Mouse (Mus musculus) R1 (cell line): ENCODE results near the gene Cep350.

Source experiments
- DNase-seq: peaks from one replicate; pipeline ENCODE4 v3.0.0-alpha.2; 2018; ENCODE audit warnings: low read depth, low spot score

The Cep350 gene

DNA sequence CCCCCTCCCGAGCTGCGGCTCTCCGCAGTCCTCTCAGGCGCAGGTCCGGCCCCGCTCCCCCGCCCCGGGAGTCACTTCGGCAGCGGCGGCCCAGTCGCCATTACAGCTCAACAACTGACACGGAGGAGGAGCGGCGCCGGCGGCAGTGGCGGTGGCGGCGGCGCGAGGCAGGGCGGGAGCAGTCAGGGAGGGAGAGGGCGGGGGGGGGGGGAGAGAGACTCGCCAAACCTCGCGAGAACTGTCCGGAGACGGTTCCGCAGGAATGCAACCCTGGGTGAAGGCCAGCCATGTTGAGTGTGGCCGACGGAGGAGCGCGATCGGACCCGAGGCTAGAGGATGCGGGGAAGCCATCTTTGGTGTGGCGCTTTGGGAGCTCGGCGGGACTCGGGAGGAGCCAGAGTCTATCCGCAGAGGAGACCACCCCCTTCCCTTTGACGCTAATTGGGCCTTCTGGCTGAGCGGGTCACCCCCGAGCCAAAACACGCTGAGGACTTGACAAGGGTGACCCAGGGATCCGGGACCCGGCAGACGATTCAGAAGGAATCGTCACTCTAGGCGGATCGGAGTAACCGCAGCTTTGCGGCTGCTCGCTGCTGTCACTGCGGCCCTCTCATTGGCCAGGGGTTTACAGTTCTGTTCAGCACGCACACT lies at the start of gene Cep350:
TSS of gene Cep350 (minus strand) at position 188 of the 651 bp plus-strand sequence.
- peak; percentile 98 for DNase-seq

DNA sequence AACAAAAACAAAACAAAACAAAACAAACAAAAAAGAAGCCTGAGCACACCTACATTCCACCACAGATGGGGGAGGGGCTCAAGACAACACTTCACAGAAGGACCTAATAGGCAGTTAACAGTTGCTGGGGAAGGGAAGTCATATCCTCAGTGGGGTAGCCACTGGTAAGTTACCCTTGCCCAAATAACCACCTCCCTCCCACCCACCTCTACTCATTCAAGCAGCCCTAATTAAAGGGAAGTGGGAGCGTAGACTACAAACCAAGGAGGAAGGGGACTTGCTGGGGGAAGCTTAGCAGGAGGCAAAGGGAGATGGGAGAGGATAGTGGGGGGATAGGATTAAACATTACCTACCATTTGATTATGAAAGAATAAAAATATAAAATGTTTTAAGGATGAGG lies 47.3 kb upstream of the Cep350 start:
- peak; percentile 23 for DNase-seq

DNA sequence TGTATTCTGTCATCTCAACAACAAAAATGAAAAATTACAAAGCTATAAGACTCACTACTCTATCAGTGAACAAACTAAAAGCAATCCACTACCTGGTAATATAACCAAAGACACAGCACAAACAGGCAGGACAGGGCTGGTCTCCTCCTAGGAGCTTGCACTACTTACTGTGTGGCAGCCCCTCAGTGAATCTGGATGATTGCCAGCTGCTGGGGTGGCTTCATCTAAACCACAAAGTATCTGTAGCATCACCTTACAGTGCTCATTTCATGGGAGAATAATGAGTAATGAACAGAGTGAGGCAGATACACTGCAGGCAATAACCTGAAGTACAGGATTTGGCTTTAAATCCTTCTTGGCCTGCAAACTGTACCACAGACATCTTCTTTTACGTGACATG lies 46.7 kb upstream of the Cep350 start:
- no peak for DNase-seq

DNA sequence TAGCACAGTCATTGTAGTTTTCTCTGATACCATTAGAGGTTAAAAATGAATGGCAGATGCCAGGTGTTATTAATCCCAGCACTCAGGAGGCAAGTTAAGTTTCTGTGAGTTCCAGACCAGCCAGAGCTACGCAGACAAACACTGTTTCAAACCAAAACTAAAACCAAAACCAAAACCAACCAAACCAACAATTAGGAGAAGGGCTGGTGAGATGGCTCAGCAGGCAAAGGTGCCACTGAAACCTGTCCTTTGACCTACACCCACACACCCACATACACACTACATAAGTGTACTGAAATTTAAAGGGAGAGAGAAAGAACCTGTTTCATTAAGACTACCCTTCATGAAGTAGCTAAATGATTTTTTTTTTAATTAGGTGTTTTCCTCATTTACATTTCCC lies 35.9 kb upstream of the Cep350 start:
- no peak for DNase-seq

DNA sequence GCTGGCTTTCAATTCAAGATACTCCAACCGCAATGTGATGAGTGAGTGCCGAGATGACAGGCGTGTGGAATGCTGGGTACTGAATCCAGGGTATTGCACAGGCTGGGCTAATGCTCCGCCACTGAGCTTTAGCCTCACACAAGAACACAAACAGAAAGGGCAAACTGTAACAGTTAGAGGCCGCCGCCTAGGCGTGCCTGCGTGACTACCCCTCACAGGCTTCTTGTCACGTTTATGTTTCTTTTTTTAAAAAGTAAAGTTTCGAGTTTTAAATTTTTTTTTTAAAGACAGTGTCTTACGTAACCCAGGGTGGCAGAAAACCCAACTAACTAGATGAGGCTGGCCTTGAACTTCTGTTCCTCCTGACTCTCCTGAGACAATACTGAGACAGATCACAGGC lies 32.9 kb upstream of the Cep350 start:
- DNase-seq, result no peak

DNA sequence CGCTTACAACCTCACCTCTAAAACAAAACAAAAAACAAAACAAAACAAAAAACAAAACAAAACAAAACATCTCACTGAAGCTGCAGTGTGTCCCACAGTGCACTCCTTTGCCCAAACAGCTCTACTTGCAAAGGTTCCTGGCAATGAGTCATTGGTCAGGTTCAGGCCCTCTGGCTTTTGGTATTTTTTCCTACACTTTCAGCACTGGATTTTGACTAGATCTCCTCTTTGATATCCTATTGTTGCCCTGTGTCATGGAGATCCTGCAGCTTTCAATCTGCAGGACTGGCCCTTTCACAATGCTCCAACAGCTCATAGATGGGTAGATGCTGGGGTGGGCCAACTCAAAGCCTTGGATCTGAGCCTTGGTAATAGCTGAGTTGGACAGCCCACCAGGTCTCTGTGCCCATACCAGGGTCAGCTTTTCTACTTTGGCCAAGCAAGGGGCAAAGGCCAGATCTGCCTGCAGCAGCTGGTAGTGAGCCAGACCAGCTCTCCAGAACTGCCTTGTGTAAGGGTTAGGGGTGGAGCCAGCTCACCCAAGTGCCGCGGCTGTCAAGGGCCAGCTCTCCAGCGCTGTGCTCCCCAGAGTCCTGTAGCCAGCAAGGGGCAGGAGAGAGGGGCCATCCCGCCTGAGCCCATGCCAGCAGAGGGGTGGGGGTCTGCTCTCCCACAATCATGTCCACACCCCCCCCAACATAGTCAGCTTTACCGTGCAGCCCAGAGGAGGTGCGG lies 30.3 kb upstream of the Cep350 start:
- no peak for DNase-seq

DNA sequence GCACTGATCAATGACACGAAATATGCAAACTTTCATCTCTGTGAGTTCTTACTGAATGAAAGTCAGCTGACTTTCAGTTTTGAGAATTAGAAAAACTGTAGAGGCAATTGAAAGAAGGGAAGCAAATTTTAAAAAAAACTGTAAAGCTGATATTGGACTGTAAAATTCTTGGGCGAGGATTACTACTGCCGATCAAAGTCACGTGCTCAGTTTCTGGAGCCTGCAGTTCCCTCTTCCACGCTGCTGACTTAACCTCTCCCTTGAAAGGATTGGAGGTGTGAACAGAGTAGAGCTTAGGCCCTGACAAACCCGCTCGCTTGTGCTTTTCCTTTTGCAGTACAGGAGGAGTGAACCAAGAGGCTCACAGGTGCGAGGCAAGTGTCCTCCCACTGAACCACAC lies 29.3 kb upstream of the Cep350 start:
- DNase-seq, result no peak

DNA sequence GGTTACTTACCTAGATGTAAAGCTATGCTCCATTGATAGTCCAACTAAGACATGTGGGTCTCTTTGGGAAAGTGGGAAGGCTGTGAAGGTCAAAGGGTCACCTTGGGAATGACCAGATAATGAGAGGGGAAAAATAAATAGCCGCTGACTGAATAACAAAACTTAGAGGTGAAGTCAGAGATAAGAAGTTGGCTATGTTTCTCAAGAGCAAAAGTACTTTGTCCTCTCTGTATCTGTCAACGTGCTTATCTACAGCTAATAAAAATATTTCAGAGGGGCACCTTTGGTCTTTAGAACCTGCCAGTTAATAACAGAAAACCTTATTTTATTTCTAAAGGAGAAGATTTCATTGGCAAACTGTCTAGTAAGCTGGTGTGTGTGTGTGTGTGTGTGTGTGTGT lies 22.6 kb upstream of the Cep350 start:
- no peak for DNase-seq

DNA sequence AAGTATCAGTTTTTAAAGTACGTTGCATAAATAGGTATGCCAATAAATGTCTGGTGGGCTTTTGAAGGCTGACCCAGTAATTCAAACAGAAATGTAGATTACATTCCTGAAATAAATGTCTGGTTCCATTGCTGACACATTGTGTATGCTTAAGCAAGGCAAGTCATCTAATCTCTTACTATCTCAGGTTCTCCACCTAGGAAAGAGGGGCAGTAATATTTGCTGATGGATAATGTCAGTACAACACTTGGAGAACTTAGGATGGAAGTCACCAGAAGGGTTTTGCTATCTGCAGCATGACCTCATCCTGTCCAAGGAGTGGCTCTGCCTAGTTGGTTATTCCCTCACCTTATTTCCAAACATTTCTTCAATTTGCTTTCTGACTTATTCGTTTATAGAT lies 21.5 kb upstream of the Cep350 start:
- DNase-seq, result no peak

DNA sequence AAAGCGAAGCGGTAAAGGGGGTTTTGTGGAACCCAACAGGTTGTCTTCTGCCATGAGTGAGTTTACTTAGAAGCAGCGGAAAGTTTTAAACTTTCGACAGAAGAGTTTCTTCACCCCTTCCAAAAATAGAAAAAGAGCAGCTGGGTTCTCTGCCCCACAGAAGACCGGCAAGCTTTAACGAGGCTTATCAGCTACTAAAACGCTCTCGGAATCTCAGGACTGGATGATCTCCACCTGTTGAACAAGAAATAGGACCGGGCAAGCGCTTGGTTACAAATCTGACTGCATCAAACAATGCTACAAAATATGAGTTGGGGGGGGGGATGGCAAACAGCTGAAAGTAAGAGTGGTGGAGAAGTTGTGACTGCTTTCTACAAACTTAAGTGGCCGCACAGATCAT lies 17.3 kb upstream of the Cep350 start:
- no peak for DNase-seq

DNA sequence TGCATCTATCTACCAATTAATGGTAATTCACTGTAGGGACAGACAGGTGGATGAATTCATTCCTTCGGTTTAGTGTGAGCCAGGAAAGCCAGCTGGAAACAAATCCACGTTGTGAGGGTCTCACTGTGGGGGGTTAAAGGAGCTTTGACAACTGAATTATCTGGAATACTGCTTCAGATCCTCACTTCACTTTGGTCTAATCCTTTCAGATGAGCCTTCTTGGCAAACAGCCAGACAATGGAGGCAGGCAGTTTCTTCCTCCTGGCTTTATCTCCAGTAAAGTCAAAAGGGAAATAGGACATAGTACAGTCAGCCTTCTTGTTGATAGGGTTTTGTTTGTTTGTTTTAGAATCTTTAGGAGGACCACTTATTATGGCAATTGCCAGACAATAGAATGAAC lies 16.3 kb upstream of the Cep350 start:
- DNase-seq, result no peak

DNA sequence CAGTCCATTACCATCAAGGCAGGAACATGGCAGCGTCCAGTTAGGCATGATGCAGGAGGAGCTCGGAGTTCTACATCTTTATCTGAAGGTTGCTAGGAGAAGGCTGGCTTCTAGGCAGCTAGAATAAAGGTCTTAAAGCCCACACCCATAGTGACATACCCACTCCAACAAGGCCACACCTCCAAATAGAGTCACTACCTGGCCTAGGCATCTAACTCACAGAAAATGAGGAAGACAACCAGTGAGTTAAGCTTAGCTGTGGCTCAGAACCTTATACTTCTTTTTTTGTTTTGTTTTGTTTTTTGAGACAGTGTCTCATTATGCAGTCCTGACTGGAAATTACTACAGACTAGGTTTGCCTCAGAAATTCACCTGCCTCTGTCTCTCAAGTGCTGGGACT lies 14.6 kb upstream of the Cep350 start:
- DNase-seq, result no peak

DNA sequence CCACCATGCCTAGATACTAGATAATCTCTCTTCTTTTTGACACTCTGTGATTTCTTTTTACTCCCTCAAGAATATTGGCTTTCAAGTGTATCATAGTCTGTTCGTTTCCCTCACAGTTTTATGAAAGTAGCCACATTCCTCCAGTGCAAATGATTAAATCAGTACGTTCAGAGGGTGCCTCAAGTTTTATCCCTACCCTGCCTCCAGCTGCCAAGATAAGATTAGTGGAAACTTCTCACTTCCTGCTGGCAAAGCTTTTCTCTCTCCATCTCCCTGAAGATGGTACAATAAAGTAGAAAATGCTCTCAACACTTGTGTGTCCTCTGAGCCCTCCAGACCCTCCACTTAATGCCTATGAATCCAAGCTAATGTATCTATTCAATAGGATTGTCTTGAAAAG lies 1.9 kb upstream of the Cep350 start:
- DNase-seq, result no peak

DNA sequence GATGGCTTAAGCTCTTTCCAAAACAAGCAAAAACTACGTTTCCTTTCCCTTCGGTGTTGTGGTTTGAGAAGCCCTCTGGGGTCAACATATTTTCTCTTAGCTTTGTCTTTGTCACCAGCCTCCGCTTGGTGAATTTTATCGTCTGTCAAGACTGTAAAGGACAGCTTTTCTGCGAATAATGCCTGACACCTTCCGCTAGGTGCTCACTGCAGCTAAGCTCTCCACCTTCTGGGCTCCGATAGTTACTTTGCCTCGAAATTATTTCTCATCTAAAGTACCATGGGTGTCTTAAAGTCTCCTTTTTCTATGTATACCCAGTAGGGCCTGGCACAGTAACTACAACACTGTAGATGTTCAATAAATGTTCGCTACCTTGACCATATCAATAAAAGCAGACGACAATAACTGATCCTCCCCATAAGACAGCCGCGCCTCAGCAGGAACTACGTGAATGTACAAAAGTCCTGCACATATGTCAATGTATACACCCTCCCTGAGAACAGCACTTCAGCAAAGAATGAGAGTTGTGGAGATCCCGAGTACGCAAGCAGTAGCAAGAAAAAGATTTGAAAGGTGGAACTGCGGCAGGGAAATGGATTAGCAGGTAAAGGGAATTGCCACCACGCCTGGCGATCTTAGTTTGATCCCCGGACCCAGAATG lies 794 bp upstream of the Cep350 start:
- peak; percentile 10 for DNase-seq

DNA sequence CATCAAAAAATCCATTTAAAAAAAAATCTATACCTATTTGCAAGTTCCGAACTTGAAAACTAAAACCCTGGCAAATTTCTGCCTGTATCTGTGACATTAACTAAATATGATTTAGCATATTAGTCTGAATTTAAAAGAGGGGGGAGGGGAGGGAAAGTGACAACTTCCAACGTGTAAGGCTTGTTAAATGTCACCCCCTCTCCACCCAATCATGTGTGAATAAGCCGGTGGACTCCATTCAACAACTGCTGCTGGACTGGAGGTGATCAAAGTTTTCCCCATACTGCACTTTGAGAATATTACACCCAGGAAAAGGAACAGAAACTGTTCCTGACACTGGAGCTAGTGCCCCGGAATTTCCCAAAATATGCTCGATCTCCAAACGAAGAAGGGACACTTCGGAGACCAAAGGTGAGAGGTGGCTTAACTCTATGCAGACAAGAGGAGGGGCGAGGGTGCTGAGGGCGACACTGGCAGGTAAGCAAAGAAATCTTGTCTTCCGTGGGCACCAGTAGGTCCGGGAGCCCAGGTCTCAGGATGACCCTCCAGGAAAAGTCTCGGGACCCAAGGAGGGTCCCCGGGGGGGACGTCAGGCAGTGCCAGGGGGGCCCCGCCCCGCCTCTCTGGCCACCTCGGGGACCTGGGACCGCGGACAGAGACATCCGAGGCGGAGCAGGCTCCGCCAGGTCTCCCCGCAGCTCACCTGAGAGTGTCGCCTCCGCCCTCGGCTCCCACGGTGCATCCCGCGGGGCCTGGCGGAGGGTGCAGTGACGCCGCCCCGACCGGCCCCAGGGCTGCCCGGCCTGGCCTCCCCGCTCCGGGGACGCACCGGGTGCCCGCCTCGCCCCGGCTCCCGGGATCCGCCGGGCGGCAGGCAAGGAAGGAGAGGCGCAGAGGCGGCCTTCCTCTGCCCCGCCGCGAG lies 648 bp downstream of the Cep350 start:
- DNase-seq, result peak; percentile 34

DNA sequence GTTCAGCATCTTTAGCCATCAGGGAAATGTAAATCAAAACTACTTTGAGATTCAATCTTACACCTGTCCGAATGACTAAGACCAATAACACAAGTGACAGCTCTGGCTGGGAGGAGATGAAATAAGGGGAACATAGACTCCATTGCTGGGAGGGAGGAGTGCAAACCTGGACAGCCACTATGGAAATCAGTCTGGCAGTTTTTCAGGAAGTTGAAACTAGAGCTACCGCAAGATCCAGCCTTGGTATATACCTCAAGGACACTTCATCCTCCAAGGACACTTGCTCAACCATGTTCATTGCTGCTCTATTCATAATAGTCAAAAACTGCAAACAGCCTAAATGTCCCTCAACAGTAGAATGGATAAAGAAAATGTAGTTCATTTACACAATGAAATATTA lies 23.9 kb downstream of the Cep350 start:
- DNase-seq, result no peak

DNA sequence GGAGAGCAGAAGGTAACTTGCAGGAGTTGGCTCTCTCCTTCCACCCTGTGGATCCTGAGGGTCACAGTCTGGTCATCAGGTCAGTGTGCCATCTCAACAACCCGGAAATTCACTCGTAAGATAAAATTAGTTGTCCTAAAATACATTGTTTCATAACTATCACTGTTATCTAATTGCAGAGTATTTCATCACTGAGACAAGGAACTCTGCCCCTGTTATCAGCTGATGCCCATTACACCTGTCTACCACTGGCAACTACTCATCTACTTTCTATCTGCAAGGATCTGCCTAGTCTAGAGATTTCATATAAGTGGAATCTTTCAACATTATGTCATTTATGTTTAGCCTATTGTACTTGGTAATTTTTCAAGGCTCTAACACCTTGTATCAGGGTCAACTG lies 28.7 kb downstream of the Cep350 start:
- DNase-seq, result no peak

DNA sequence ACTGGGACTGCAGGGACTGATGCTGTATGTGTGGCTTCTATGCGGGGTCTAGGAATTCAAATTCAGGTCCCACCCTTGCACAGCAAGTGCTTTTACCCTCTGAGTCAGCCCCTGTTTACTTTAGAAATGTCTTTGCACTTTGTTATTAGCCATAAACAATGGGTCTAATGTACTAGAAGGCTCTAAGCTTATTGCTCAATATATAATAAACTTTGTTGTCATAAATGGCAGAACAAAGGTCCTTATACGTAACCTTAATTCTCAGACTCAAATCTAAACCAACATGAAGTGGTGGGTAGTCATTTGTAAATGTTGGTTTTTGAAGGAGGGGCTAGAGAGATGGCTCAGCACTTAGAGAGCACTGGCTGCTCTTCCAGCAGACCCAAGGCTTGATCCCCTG lies 35.6 kb downstream of the Cep350 start:
- no peak for DNase-seq

DNA sequence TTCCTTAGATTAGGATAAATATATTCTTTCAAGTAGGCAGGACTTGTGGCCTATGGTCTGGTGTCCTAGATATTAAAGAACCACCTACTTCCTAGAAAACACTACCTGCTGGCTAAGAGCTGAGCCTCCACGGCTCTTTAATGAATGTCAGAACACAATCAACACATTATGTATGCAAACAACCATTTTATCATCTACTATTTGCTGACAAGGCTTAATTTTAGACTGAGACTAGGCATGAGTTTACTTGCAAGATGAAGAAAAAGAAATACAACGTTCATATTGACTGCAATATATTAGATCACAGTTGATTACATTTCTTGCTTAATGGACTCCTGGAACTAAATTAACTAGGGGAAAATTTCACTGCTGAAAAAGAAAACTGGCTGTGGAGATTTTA lies 38.4 kb downstream of the Cep350 start:
- no peak for DNase-seq

DNA sequence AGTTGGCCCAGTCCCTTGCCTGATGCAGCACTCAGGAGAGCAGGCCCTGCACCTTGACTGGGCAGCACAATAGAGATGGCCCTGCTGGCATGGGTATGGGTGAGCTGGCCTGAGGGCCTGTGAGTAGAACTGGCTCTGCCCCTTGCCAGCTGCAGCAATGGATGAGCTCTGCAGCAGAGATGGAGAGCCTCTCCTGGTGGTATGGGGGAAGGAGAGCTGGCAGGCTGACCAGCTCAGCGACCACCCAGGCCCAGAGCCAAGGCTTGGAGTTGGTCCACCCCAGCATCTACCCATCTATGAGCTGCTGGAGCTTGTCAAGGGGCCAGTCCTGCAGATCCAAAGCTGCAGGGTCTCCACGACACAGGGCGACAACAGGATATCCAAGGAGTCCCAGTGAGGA lies 69.5 kb downstream of the Cep350 start:
- DNase-seq, result no peak

DNA sequence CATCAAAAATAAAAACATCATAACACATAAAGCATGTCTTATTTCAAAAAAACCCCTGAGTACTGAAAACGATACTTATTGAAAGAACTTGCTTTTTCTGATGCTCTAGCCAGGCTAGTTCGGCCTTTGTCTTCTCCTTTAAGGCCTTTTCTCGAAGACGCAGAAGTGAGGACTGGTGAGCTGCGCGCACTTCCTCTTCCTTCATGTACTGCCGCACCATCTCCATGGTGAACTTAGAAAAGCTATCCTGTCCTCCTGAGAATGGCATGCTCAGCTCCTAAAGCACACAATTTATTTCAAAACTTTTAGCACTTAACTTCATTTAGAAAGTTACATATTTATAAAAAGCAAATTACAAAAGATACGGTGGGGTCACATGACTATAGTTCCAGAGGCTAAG lies 71.7 kb downstream of the Cep350 start:
- no peak for DNase-seq

DNA sequence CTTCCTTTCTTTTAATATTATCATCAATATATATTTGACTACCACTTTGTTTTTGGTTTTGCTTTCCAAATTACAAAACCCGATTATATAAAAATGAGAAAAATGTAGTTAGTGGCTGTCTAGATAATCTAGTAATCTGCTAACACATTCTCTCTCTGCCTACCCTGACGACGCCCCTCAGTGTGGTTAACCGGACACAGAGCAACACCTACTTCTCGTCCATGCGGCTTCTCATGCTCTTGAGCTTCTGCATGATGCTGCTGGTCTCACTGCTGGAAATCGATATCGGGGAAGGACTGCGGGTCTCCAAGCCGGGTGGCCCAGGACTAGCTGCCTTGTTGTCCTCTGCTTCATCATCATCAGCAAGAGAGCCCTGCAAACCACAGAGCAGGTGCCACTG lies 78.7 kb downstream of the Cep350 start:
- no peak for DNase-seq
